Mouse (Mus musculus) thymus, postnatal 4 days (tissue): Measurements from ENCODE around the gene Rexo4.
A peak's percentile ranks its signal among the peaks of the same experiment; 100 is the strongest.

Experiments used
- DNase-seq: peaks from one replicate; pipeline ENCODE4 v3.0.0; 2021

The Rexo4 gene

DNA sequence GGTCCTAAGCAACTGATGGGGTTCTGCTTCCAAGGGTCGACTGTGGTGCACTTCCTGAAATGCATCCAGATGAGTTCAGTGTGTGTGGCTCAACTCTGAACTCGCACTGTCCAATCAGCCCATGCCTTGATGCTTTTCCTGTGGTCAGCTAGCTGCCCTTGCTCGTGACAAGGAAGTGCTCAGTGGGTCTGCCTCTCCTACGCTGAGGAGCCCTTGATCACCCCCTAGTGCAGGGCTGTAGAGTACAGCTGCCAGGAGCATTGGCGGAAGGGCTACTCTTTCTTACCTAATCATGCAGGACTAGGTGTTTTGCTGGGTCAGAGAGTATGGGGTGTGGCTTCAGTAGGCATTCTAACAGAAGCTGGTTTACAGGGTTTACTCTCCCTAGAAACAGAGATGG is 22.6 kb downstream of the Rexo4 start:
- peak; percentile 35 for DNase-seq

DNA sequence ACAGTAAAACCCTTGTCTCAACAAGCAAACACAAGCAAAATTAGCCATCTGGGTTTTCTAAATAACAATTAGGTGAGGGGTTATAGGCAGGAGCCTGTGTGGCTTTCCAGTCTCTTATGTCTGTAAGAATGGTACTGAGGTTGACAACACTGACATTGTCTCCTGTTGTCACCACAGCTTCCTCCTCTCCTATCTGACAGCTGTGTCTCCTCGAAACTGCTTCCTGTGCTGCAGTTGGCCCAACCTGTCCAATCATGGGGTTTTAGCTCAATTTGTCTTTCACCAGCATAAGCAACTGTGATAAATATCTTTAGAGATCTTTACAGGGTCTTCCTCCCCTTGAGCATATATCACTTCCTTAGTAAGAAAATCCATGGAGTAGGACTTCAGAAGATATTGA is 27.8 kb downstream of the Rexo4 start:
- peak; percentile 59 for DNase-seq

DNA sequence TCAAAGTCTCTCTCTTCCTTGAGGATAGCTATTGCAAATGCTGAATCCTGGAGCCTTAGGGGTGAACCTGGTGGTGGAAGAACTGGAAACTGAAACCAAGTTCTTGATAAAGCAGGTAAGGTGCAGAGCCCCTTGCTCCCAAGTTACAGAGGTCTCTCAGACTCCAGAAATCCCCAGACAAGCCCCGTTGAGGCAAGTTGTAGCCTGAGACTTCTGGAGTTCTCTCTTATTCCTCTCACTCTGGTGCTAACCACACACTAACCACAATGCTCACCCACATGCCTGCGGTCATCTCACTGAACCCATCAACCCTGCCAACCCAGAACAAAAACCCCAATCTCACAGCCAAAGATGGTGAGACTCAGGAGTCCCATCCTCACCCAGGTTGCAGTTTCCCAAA is 28.9 kb downstream of the Rexo4 start:
- DNase-seq, result peak; percentile 49

DNA sequence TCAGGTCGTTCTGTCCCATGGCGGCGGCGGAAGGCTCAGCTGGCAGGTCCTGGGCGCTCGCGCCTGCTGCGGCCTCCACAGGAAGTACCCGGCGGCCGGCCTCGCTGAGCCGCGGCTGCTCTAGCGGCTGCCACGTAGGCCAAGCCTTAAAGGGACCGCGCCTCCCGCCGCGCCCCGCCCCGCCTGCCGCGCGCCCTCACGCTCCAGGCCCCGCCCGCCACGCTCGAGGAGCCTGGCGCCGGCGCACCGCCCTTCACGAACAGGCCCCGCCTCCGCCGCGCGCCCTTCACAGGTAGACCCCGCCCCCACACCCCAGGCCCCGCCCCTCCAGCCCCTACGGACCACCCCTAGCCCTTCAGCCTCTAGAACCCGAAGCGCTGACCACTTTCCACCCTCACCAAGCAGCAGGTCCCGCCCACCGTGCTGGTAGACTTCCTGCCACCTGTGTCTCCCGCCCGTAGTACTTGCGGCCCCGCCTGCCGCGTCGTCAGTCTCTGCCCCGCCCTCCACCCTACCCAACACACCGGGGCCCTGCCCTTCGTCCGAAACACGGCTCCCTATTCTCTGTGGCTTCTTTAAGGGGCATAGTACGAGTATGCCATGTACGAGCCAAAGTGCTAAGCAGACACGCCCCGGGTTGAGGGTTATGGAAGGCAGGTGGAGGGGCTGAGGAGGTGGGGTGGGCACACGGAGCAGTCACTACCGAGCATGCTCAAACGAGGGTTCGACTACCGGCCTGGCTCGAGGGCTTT is 30.7 kb downstream of the Rexo4 start, which contains the start of the genes Surf4 and Stkld1:
Surf4 (minus strand) TSS at position 625 of the 752 bp plus-strand sequence.
Stkld1 (plus strand) TSS at position 744 of the 752 bp plus-strand sequence.
- peak; percentile 98 for DNase-seq

DNA sequence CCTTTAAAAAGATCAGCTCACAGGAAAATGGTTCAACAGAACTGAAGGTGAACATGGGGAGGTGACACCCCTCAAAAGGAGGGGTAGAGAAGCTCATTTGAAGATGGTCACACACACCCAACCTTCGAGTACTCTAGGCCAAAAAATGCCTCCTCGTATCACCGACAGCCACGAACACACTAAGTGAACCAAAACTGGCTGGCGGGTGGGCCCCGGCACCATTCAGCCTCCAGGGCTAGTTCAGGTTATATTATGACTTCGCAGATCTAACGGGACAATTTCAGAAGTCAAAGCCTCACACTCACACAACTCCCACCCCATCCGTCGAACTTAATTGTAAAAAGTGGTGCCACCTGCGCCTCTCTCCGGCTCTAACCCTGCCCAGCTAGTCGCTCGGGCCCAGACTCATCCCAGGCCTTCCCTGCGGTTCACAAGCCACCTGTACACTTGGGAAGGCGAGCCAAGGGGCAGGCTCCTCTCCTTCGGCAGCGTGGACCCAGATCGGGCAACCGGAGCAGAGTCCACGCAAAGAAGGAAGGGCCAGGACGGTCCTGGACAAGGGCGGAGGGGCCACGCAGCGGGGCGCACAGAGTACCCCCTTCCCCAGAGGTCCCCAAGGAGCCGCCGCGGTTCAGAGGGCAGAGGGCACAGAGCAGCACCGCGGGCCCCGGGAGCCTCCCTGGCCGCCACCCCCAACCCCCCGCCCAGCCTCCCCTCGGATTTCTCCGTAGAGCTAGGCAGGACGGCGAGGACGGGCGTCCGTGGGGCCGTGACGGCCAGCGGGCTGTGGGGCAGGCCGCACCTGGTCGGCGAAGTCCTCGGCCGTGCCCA is 31.5 kb downstream of the Rexo4 start:
- no peak for DNase-seq

DNA sequence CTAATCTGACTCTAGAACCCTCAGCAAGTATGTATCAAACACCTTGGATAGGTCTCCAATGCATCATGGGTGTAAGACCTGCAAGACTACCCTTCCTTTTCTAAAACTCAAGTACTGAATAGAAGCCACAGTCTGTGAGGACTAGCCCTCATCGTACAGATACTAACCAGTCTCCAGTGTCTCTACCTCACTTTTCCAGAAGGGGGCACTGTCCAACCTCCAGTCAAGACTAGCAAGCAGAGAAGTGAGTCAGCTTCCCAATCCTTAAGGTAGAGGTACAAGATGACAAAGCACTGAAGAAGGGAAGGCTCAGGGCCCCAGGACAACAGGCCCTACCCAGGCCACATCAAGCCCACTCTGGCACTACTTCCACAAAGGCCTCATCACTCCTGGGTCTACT is 33.8 kb downstream of the Rexo4 start:
- peak; percentile 82 for DNase-seq

DNA sequence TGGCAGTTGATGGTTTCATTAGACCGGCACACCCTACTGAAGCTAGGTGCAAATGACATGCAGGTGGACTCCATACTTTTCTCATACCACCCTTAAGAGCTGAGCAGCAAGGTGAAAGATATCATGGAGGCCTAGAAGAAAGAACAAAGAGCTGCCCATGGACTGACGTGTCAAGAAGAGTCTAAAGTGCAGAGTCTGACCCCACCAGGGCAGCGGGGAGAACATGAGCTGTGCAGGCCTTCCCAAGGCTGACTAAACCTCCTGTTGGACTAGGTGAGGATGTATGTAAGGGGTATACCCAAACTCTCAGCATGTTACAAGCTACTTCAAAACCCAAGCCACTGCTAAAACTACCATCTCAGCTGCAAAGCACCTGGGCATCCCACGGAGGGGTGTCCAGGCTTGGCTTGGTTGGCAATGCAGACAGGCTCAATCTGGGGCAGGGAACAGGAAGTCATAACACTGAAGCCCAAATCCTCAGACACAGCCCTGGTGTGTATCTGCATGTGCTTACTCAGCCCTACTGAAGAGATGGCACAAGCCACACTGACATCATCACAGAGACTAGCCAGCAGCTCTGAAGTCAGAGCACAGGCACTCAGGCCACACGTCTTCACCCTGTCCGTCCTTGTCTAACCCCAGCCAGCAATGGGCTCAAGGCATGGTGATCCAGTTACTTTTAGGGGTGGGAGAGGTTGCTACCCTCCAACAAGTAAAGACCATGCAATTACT is 36.3 kb downstream of the Rexo4 start:
- no peak for DNase-seq

DNA sequence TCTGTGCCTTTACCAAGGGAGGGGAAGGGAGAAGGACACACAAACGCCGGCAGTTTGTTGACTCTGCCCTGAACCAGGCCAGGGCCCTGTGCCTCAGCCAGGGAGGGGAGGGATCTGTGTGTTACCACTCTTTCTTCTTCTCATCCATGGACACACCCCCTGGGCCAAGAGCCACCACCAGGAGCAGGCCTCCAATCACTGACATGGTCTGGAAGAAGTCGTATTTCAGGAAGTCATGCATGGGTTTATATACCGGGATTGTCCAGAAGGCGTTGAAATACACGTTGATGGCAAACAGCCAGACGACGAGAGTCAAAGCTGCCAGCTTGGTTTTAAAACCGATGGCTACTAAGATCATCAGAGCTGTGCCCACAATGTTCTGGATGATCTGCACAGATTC is 42.4 kb downstream of the Rexo4 start:
- DNase-seq, result no peak

DNA sequence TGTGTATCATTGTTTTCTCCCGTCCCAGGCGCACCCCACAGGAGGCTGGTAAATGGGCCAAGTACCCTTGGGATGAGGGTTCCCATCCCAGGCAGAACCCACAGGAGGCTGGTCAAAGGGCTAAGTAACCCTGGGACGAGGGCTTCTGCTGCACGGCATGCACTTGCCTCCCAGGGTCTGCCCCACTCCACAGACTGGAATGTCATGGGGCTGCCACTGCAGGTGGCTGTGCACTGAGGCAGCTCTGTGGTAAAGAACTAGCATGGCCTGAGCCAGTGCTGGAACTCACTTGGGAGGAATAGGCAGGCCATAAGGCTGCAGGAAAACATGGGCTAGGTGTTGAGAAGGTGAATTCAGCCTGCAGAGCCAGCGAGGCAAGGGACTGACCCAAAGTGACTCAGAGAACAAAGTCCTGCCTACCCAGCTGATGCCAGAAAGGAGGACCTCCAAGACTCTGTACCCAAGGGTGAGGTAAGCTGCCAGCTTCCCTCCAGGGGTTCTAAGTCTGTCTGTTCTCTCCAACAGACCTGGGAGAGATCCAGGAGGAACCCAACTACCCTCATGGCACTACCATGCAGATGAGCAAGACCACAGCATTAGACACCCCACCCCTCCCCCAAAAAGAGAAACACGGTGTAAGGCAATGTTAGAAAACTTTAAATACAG is 43.9 kb downstream of the Rexo4 start:
- DNase-seq, result no peak

DNA sequence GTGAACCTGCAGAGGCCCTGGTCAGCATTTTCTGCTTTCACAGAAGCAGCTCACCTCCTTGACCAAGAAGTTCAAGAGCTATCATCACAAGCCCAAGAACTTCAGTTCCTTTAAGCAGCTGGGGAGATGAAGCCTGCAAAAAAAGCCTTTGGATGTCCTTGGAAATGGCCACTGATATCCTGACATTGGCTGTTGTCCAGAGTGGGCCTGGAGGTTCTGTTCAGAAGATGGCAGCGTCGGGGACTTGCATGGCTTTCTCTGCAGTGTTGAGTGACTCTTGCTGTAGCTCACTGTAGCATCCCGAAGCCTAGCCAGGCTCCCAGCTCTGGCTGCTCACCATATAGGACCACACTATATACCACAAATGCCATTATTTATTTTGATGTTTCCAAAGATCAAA is 44.5 kb downstream of the Rexo4 start:
- no peak for DNase-seq

DNA sequence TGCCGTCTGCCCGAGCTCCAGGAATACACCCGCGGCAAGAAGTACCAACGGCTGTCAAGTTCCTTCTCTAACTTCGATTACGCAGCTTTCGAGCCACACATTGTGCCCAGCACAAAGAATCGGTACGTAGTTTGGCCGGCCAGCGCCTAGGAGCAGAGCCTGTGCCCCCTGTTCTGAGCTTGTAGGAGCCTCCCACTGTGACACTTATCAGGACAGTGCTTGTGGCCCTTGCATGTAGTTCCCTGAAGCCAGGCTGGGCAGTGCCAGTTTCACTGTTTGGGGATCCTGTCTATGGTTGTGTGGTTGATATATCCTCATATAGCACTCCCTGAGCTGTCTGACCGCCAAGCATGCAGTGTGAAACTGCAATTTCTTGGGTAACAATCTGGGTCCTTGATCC is 47.4 kb downstream of the Rexo4 start:
- DNase-seq, result no peak

DNA sequence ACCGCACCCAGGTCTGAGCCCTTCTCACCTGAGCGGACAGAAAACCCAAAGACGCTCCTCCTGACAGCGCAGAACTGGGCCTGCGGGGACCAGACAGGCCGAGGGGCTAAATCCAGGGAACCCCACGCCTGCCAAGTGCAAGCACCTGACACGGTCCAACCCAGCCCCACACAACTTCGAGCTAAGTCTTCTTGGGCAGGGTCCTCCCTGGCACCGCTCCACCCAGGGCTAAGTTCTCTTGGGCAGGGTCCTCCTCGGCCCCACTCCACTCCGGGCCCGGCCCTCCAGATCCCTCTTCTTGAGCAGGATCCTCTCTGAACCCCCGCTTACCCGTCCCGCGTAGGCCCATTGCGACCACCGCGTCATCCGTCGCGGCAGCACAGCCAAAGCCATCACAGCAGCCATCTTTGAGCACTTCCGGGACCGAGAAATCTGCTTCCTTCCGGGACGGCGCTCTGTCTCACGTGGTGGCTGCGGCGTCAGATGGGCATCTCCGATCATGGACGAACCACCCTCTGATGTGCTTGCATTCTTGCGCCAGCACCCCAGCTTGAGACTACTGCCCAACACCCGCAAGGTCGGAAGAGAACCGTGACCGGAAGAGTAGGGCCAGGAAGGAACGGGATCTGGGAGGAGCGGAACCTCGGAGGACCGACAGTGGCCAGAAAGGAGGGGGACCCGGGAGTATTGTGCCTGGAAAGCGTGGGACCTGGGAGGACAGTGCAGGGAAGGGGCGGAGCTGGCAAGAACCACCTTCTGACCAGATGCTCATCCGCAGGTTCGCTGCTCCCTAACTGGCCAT is 48.1 kb downstream of the Rexo4 start, which contains the start of the genes Surf2 and Surf1:
Surf2 (plus strand) TSS at position 441 of the 802 bp plus-strand sequence.
Surf1 (minus strand) TSS at position 604 of the 802 bp plus-strand sequence.
- peak; percentile 80 for DNase-seq

DNA sequence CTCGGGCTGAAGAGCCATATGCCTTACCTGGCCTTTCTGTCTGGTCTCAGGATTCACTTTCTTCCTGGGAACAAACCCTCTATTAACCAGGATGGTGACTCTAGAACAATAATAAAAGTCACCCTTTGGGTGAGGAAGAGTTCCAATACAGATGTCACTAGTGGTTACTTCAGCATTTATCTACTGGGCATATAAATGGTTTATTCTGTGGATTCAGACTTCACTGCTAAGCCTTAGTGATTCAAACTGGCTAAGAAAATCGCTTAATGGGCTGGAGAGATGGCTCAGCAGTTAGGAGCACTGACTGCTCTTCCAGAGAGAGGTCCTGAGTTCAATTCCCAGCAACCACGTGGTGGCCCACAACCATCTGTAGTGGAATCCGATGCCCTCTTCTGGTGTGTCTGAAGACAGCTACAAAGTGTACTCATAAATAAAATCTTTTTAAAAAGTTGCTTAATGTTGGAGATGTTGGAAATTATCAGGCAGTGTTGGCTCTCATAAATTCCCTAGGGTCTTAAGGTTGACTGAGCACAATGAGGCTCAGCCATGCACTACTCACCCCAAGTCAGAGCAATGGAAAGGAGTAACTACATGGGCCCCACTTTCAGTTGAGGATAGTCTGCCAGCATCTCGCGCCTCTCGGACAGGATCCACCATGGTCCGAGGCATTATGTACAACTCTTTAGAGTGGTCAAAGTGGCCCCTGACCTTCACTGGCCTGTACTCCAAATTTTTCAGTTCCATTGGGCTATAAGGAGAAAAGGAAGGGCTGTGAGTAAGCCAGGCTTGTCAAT is 49.8 kb downstream of the Rexo4 start:
- DNase-seq, result no peak

DNA sequence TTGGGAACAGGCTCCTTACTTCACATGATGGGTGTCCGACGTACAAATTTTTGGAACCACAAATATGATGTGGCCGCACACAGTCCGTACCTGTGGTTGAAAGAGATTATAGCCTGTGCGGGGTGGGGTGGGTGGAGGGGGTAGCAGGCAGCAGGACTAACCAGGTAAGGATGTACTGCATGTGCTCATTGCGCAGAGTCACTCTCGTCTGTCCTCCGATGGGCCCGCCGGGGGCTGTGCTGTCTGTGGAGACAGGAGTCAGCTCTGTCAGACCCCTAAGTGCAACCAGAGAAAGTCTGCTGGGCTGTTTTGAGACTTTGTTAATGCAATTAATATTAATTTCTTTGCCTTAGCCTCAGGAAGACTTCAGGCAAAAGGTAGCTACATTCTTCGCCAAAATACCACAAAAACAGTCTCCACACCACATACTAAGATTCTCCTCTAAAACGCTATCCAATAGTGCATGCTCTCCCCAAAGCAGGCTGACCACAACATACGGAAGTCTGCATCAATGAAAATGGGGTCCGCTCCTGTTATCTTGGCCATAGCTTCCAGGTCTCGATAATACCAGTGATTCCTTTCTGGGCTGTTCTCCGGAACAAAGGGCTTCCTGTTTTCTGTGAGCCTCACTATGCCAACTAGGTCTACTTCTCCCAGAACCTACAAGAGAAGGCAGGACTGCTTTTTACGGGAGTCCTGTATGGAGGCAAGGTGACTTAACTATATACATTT is 50.6 kb downstream of the Rexo4 start:
- DNase-seq, result no peak

DNA sequence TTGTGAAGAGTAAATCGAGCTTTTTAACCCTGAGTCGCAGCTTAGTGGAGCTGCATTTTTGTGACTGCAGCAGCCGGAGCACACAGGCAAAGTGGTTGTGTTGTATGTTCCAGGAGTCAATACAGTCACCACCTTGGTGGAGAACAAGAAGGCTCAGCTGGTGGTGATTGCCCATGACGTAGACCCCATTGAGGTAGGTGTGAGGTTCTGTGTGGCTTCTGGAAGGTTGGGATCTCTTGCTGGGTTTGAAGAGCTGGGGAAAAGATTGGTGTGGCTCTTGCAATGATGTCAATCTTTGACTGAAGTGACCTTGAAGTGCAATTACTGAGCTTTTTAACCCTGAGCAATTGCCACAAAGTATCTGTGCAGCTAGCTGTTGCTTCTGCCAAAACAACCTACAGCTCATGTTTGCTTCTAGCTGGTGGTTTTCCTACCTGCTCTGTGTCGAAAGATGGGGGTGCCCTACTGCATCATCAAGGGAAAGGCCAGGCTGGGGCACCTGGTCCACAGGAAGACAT is 51.9 kb downstream of the Rexo4 start:
- DNase-seq, result no peak

DNA sequence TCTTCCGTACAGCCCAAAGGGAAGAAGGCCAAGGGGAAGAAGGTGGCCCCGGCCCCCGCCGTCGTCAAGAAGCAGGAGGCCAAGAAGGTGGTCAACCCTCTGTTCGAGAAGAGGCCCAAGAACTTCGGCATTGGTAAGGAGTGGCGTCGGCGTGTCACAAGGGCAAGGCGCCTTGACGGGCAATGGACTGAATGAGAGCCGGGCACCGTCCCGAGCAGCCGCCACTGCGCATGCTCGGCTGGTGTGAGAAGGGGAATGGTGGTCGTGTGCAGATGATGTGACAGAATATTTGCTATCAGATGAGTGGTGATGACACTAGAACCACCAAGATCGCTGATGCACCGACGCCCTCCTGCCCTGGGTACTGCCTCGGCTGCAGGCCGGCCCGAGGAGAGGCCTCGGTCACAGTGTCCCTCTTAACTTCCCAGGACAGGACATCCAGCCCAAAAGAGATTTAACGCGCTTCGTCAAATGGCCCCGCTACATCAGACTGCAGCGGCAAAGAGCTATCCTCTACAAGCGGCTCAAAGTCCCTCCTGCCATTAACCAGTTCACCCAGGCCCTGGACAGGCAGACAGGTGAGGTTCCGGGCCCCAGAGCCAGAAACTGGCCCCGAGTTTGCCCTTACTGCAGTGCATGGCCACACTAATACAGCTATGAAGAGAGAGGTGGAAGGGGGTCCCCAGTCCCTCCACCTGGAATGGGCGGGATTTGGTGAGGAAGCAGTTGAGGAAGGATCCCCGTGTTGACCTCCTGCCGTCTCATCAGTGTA is 53.0 kb downstream of the Rexo4 start:
- peak; percentile 81 for DNase-seq

DNA sequence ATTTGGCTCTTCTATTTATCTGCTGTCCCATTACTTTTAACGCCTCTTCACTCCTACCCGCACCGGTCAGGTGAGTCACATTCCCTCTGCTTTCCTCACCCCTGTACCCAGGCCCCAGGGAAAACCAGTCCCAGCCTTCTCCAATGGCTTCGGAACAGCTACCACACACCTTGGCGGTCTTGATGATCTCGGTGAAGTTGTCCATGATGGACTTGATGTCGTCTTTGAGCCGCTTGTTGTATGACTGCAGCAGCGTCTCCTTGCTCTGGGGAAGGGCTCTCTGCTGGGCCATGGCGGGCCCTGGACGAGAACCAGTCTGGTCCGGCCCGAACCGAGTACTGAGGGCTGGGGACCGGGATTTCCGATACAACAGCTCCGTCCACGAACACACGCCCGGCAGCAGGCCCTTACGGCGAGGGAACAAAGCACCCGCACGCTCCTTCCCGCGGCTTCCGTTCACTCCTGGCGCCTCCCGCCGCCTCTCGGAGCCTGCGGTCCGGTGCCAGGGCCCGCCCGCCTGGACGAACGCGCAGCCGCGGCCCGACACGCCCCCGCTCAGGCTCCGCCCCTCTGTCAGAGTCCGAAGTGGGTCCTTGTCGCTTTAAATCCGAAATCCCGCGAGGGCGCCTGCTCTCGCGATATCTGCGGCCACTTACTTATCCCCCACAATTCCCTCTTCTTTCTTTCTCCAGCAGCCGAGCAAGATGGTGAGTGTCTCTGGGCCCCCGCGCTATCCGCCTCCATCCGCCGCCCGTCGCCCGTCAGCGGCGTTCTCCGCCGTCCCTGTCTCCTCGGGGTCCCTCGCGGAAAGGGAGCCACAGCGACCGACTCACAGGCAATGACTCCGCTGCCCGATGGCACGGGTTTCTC is 53.8 kb downstream of the Rexo4 start, which contains the start of the genes Med22 and Rpl7a:
Med22 (minus strand) TSS at position 554 of the 870 bp plus-strand sequence.
Rpl7a (plus strand) TSS at position 641 of the 870 bp plus-strand sequence.
- DNase-seq, result peak; percentile 100

DNA sequence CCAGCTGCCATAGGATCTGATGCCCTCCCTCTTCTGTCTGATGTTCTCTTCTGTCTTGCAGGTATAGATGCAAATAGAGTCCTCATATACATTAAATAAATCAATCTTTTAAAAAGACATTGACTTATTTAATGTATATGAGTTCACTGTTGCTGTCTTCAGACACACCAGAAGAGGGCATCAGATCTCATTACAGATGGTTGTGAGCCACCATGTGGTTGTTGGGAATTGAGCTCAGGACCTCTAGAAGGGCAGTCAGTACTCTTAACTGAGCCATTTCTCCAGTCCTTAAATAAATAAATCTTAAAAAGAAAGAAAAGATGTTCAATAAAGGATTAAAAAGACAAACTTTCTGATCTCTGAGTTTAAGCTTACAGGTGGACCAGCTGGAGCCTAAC is 54.8 kb downstream of the Rexo4 start:
- no peak for DNase-seq
